ENCODE assay signal across 1 mouse cellular context in the genomic region with DNA sequence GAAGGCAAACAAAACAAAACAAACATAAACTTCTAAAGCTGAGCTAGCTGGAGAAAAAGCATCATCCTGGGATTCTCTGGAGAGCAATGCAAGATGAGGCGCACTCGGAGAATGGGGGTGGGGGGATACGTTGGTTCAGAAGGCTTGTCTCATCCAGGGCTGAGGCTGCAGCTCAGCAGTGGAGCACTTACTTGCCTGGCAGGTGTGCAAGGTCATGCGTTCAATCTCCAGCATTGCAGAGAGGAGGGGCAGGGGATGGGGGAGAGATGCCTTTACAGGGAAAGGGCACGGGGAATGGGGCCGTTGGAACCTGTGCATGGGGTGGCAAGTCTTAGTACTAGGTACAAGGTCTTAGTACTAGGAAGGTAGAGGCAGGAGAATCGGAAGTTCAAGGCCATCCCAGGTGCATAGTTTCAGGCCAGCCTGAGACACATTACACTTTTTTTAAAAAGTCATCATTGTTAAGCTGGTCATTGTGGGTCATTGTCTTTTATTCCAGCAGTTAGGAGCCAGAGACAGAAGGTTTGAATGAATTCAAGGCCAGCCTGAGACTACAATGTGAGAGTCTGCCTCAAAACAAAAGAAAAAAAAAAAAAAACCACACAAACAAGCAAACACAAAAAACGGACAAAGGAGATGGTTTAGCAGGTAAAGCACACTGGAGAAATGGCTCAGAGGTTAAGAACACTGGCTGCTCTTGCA.
TF ChIP-seq lines count a peak whose summit lies in the region.

No protein-coding gene starts in this region.

TF ChIP-seq in ES-E14, 5 proteins besides CTCF, POLR2A, EP300 and RAD21 (continued from another document):
- TF ChIP-seq CHD2 (IDR thresholded peaks at IDR 0.05; ENCODE audit: low read depth, low read length) (no peak; the same call in 1 of the 2 replicates), ZNF384 (IDR thresholded peaks at IDR 0.05; ENCODE audit: low read depth, low read length) (peak; percentile 86)
